ENCODE assay signal across 25 mouse cellular contexts in the genomic region with DNA sequence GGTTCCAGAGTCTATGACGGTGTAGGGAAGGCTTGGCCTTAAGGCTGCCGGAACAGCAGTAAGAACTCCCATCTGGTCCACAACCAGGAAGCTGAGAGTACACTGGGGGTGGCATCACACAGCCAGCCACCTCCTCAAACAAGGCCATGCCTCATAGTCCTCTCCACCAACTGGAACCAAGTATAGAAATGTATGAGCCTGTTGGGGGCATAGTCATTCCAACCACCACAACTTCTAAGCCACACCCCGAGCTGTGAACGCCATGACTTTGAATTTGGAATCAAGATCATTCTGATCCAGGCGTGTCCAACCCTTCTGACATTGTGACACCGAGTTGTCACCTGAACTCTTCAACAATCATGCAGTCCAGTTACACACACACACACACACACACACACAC. TPM values are rescaled to one million over a fixed set of nuclear protein-coding genes. Genes with fewer than 3 reads are reported as not detected.
DNase-seq lines count a peak whose midpoint lies in the region; ATAC-seq lines count a peak whose summit lies in the region.
"Had no signal": no experiment of that assay in that cellular context is flagged by ENCODE, and none has a peak within 500 bp of the region (broad histone marks: within the 10 kb centered on the region; RNA-seq: fewer than 3 reads in every experiment).

No protein-coding gene starts in this region.

- no peak overlapping the region for H3K9ac ChIP-seq in intestine, embryonic 16.5 days (ENCODE audit: low read depth, low read length)
- H3K9ac ChIP-seq in intestine, embryonic 15.5 days: no peak overlapping the region
- H3K9ac ChIP-seq in liver, embryonic 16.5 days (ENCODE audit: low read depth, low read length): peak overlapping the region; percentile 69
- H3K9ac ChIP-seq: embryonic facial prominence, embryonic 12.5 days; hindbrain, embryonic 13.5 days had no signal

- no peaks in the 10 kb centered on the region for H3K9me3 ChIP-seq in intestine, embryonic 16.5 days (ENCODE audit: control insufficient read depth, low read length)
- H3K9me3 ChIP-seq in intestine, embryonic 15.5 days: no peaks in the 10 kb centered on the region
- H3K9me3 ChIP-seq in liver, embryonic 16.5 days (replicated peaks; ENCODE audit: control insufficient read depth, low read length): no peaks in the 10 kb centered on the region
- H3K9me3 ChIP-seq: forebrain, embryonic 10.5 days; hindbrain, embryonic 13.5 days; midbrain, embryonic 10.5 days had no signal

- no peak overlapping the region for H3K4me3 ChIP-seq in intestine, embryonic 16.5 days (ENCODE audit: low read length)
- H3K4me3 ChIP-seq in intestine, embryonic 15.5 days (replicated peaks): no peak overlapping the region
- no peak overlapping the region for H3K4me3 ChIP-seq in brown adipose tissue, adult 24 weeks (ENCODE audit: insufficient read depth, low read depth, low read length)
- H3K4me3 ChIP-seq in liver, embryonic 16.5 days (ENCODE audit: low read depth, low read length): peak overlapping the region; percentile 75
- H3K4me3 ChIP-seq: embryonic facial prominence, embryonic 12.5 days; forebrain, embryonic 10.5 days; hindbrain, embryonic 13.5 days; midbrain, embryonic 10.5 days had no signal

- H3K4me2 ChIP-seq in intestine, embryonic 16.5 days (ENCODE audit: low read depth, low read length): no peak overlapping the region
- H3K4me2 ChIP-seq in intestine, embryonic 15.5 days (replicated peaks): no peak overlapping the region
- H3K4me2 ChIP-seq in liver, embryonic 16.5 days (ENCODE audit: low read depth, low read length): peak overlapping the region; percentile 75
- H3K4me2 ChIP-seq: embryonic facial prominence, embryonic 12.5 days; hindbrain, embryonic 13.5 days had no signal

- WGBS in intestine, embryonic 16.5 days: 87% methylated on average over 6 of the region's 6 CpGs
- WGBS in intestine, embryonic 15.5 days: 94% methylated on average over 6 of the region's 6 CpGs
- WGBS in liver, embryonic 16.5 days (ENCODE audit: insufficient replicate concordance): 55% methylated on average over 6 of the region's 6 CpGs

- peak overlapping the region; percentile 65; the same call in 1 of the 2 replicates for H3K27ac ChIP-seq in intestine, embryonic 16.5 days (ENCODE audit: low read length)
- H3K27ac ChIP-seq in intestine, embryonic 15.5 days: no peak overlapping the region
- peak overlapping the region; percentile 44; the same call in 1 of the 2 replicates for H3K27ac ChIP-seq in brown adipose tissue, adult 24 weeks (replicated peaks; ENCODE audit: low read depth, low read length)
- H3K27ac ChIP-seq in liver, embryonic 16.5 days (ENCODE audit: low read length): peak overlapping the region; percentile 99
- H3K27ac ChIP-seq: embryonic facial prominence, embryonic 12.5 days; forebrain, embryonic 10.5 days; hindbrain, embryonic 13.5 days; midbrain, embryonic 10.5 days; stomach, postnatal 0 days had no signal

- H3K27me3 ChIP-seq in intestine, embryonic 16.5 days (replicated peaks; ENCODE audit: control insufficient read depth, insufficient read depth, low read length): no peaks in the 10 kb centered on the region
- H3K27me3 ChIP-seq in intestine, embryonic 15.5 days (replicated peaks): no peaks in the 10 kb centered on the region
- H3K27me3 ChIP-seq in liver, embryonic 16.5 days (ENCODE audit: control insufficient read depth, insufficient read depth, low read depth, low read length): no peaks in the 10 kb centered on the region
- H3K27me3 ChIP-seq: embryonic facial prominence, embryonic 12.5 days; hindbrain, embryonic 13.5 days had no signal

- DNase-seq in gastrocnemius, postnatal 14 days: no peak
- no peak for DNase-seq in left cerebral cortex, postnatal 14 days (ENCODE audit: low spot score in 2 of 2)
- DNase-seq: cerebellum, adult 8-10 months; gastrocnemius, postnatal 25 days; kidney, adult 11 months; kidney, postnatal 36 days had no signal

- peaks cover 18% of the 10 kb centered on the region for H3K4me1 ChIP-seq in intestine, embryonic 16.5 days (ENCODE audit: control insufficient read depth, insufficient read depth, low read length)
- H3K4me1 ChIP-seq in intestine, embryonic 15.5 days (replicated peaks): peaks cover 19% of the 10 kb centered on the region
- peaks cover 8% of the 10 kb centered on the region; the same call in 1 of the 2 replicates for H3K4me1 ChIP-seq in brown adipose tissue, adult 24 weeks (ENCODE audit: control insufficient read depth, insufficient read depth, insufficient read length, low read length)
- peaks cover 47% of the 10 kb centered on the region for H3K4me1 ChIP-seq in liver, embryonic 16.5 days (ENCODE audit: control insufficient read depth, low read depth, low read length)

- intact Hi-C loops in gastrocnemius, postnatal 14 days (cut with DNase I; ENCODE audit: low total_unique reads): no loop called here
- intact Hi-C loops in left cerebral cortex, postnatal 14 days (cut with DNase I): no loop called here

- ATAC-seq in intestine, embryonic 16.5 days: no peak
- ATAC-seq in intestine, embryonic 15.5 days: no peak
- ATAC-seq in erythroid progenitor cell, adult 5-6 weeks (replicated peaks; ENCODE audit: low FRiP score, poor library complexity, severe bottlenecking): peak; percentile 35
- ATAC-seq in liver, embryonic 16.5 days (ENCODE audit: low read depth): no peak

- no peaks in the 10 kb centered on the region for H3K36me3 ChIP-seq in intestine, embryonic 16.5 days (ENCODE audit: control insufficient read depth, insufficient read depth, low read length)
- H3K36me3 ChIP-seq in intestine, embryonic 15.5 days: 0 out of 2 replicates have a peak, but pooled peaks cover 2% of the 10 kb centered on the region
- H3K36me3 ChIP-seq in liver, embryonic 16.5 days (ENCODE audit: control insufficient read depth, insufficient read depth): peaks cover 46% of the 10 kb centered on the region
- H3K36me3 ChIP-seq: hindbrain, embryonic 13.5 days; midbrain, embryonic 10.5 days had no signal

RNA-seq across cellular contexts. Expression of a gene that starts 3.3 kb away (rescaled TPM):
- 43.7 and 47.7 TPM in 2 replicates for polyA plus RNA-seq in intestine, embryonic 16.5 days (2015; fragmentation: Nextera tagmentation; extraction: Ambion mirVana)
- 45.4 and 48.2 TPM in 2 replicates for polyA plus RNA-seq in intestine, embryonic 15.5 days (2015; fragmentation: Nextera tagmentation; extraction: Ambion mirVana)
- 18.5 and 18.6 TPM in 2 replicates for polyA plus RNA-seq in brown adipose tissue, adult 24 weeks (2012; ENCODE audit: insufficient read depth, insufficient read length, missing spikeins)
- 480 and 538 TPM in 2 replicates for total RNA-seq in erythroid progenitor cell, adult 5-6 weeks (2015; ENCODE audit: low replicate concordance)
- 432 and 465 TPM in 2 replicates for total RNA-seq in erythroid progenitor cell, adult 5-6 weeks (2017; ENCODE audit: low replicate concordance)
- 100 and 103 TPM in 2 replicates for polyA plus RNA-seq in liver, embryonic 16.5 days (2015; fragmentation: Nextera tagmentation; extraction: Ambion mirVana)
- 10 to 100 TPM; 22.4 to 43.2 TPM for total RNA-seq in gastrocnemius, postnatal 14 days (2021)
- total RNA-seq in left cerebral cortex, postnatal 14 days (2021): 1 to 10 TPM in 1 of 2 experiments, under 1 TPM in 1; 0.99 to 1.1 TPM

RNA-seq across cellular contexts. Expression of a gene that starts 40.5 kb away (rescaled TPM):
- polyA plus RNA-seq in intestine, embryonic 16.5 days (2015; fragmentation: Nextera tagmentation; extraction: Ambion mirVana): 1.0 TPM in 1 of 2 replicates, not detected in the other
- polyA plus RNA-seq in intestine, embryonic 15.5 days (2015; fragmentation: Nextera tagmentation; extraction: Ambion mirVana): 0.48 and 0.75 TPM in 2 replicates
- polyA plus RNA-seq in brown adipose tissue, adult 24 weeks (2012; ENCODE audit: insufficient read depth, insufficient read length, missing spikeins): not detected in 2 replicates
- total RNA-seq in erythroid progenitor cell, adult 5-6 weeks (2015; ENCODE audit: low replicate concordance): 91.5 and 93.5 TPM in 2 replicates
- 123 and 136 TPM in 2 replicates for total RNA-seq in erythroid progenitor cell, adult 5-6 weeks (2017; ENCODE audit: low replicate concordance)
- 71.0 and 84.0 TPM in 2 replicates for polyA plus RNA-seq in liver, embryonic 16.5 days (2015; fragmentation: Nextera tagmentation; extraction: Ambion mirVana)
- total RNA-seq in gastrocnemius, postnatal 14 days (2021): under 1 TPM in 1 of 2 experiments, not detected in 1; 0.29 TPM
- not detected for total RNA-seq in left cerebral cortex, postnatal 14 days (2021)
- total RNA-seq: adrenal gland, adult 18-20 months; ES-E14; gastrocnemius, postnatal 25 days; layer of hippocampus, postnatal 14 days; left cerebral cortex, postnatal 10 days had no signal
- polyA plus RNA-seq: cortical plate, adult 2 months; forebrain, embryonic 10.5 days; heart, postnatal 0 days; midbrain, embryonic 10.5 days; neural tube, embryonic 11.5 days had no signal

RNA-seq across cellular contexts. Expression of a gene that starts 48.3 kb away (rescaled TPM):
- not detected in 2 replicates for polyA plus RNA-seq in intestine, embryonic 16.5 days (2015; fragmentation: Nextera tagmentation; extraction: Ambion mirVana)
- not detected in 2 replicates for polyA plus RNA-seq in intestine, embryonic 15.5 days (2015; fragmentation: Nextera tagmentation; extraction: Ambion mirVana)
- polyA plus RNA-seq in brown adipose tissue, adult 24 weeks (2012; ENCODE audit: insufficient read depth, insufficient read length, missing spikeins): not detected in 2 replicates
- 3.4 and 10.1 TPM in 2 replicates for total RNA-seq in erythroid progenitor cell, adult 5-6 weeks (2015; ENCODE audit: low replicate concordance)
- 8.2 and 32.4 TPM in 2 replicates for total RNA-seq in erythroid progenitor cell, adult 5-6 weeks (2017; ENCODE audit: low replicate concordance)
- polyA plus RNA-seq in liver, embryonic 16.5 days (2015; fragmentation: Nextera tagmentation; extraction: Ambion mirVana): 5.0 and 5.6 TPM in 2 replicates
- total RNA-seq in gastrocnemius, postnatal 14 days (2021): not detected
- not detected for total RNA-seq in left cerebral cortex, postnatal 14 days (2021)
- total RNA-seq: adrenal gland, adult 18-20 months; ES-E14; gastrocnemius, postnatal 25 days; layer of hippocampus, postnatal 14 days; left cerebral cortex, postnatal 10 days had no signal
- polyA plus RNA-seq: brain, embryonic 14.5 days; cortical plate, adult 2 months; embryonic facial prominence, embryonic 12.5 days; forebrain, embryonic 10.5 days; heart, postnatal 0 days; hindbrain, embryonic 13.5 days; limb, embryonic 14.5 days; midbrain, embryonic 10.5 days; neural tube, embryonic 11.5 days; stomach, postnatal 0 days had no signal

RNA-seq across cellular contexts. Expression of a gene that starts 53.2 kb away (rescaled TPM):
- 0.57 and 0.61 TPM in 2 replicates for polyA plus RNA-seq in intestine, embryonic 16.5 days (2015; fragmentation: Nextera tagmentation; extraction: Ambion mirVana)
- polyA plus RNA-seq in intestine, embryonic 15.5 days (2015; fragmentation: Nextera tagmentation; extraction: Ambion mirVana): 1.2 and 1.7 TPM in 2 replicates
- polyA plus RNA-seq in brown adipose tissue, adult 24 weeks (2012; ENCODE audit: insufficient read depth, insufficient read length, missing spikeins): 1.5 TPM in 1 of 2 replicates, not detected in the other
- not detected in 2 replicates for total RNA-seq in erythroid progenitor cell, adult 5-6 weeks (2015; ENCODE audit: low replicate concordance)
- total RNA-seq in erythroid progenitor cell, adult 5-6 weeks (2017; ENCODE audit: low replicate concordance): not detected in 2 replicates
- not detected in 2 replicates for polyA plus RNA-seq in liver, embryonic 16.5 days (2015; fragmentation: Nextera tagmentation; extraction: Ambion mirVana)
- under 1 TPM; 0.55 to 0.64 TPM for total RNA-seq in gastrocnemius, postnatal 14 days (2021)
- 10 to 100 TPM; 92.2 to 95.0 TPM for total RNA-seq in left cerebral cortex, postnatal 14 days (2021)

Comparison
In these comparisons a context has a peak if more than half of its experiments do, and no peak if none do; other contexts are left out.
1. RNA of a gene that starts 40.5 kb away (polyA plus RNA-seq): 71.0 to 84.0 TPM in liver, embryonic 16.5 days; 1.0 TPM in intestine, embryonic 16.5 days, 0.48 to 0.75 TPM in intestine, embryonic 15.5 days and not detected in brown adipose tissue, adult 24 weeks; every median in the first group is over 10 times any median in the second.